ENCODE assay signal across 9 mouse cellular contexts in the genomic region with DNA sequence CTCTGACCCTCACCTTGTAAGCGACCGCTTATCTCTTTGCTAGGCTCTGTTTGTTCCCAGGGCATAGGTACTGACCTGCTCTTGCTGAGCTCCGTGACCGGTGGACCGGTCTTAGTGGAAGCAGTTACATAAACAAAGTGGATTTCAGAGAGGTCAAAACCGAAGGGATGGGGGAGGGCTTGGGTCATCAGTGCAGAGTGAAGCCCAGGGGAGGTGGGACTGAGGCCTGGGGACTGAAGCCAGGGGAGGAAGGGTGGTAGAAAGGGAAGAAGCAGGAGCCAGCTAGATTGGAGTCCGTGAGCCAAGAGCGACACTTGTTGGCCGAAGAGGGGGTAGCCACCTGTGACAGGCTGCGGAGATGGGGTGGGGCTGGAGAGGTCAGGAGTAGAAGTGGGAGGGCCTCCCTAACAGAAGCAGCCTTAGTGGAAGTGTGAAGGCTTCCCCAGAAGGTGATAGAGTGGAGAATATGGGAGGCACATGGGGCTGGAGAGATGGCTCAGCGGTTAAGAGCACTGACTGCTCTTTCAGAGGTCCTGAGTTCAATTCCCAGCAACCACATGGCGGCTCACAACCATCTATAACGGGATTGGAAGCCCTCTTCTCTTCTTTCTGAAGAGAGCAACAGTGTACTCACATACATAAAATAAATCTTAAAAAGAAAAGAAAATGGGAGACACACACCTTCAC. TPM values are rescaled to one million over a fixed set of nuclear protein-coding genes. Genes with fewer than 3 reads are reported as not detected.
A peak's percentile ranks its signal among the peaks of the same experiment; 100 is the strongest.
DNase-seq lines count a peak whose midpoint lies in the region; ATAC-seq and TF ChIP-seq lines count a peak whose summit lies in the region.
"Had no signal": no experiment of that assay in that cellular context is flagged by ENCODE, and none has a peak within 500 bp of the region (broad histone marks: within the 10 kb centered on the region; RNA-seq: fewer than 3 reads in every experiment).

No protein-coding gene starts in this region.

- H3K27me3 ChIP-seq in midbrain, embryonic 10.5 days (ENCODE audit: low read depth, poor library complexity, severe bottlenecking) = no peaks in the 10 kb centered on the region
- no peaks in the 10 kb centered on the region for H3K27me3 ChIP-seq in midbrain, embryonic 15.5 days (replicated peaks)
- H3K27me3 ChIP-seq in heart, adult 2 months (ENCODE audit: control insufficient read depth, insufficient read depth, low read length) = no peaks in the 10 kb centered on the region
- H3K27me3 ChIP-seq in lung, embryonic 15.5 days = no peaks in the 10 kb centered on the region
- H3K27me3 ChIP-seq: embryonic facial prominence, embryonic 12.5 days had no signal

- no peaks in the 10 kb centered on the region for H3K79me2 ChIP-seq in heart, adult 2 months (replicated peaks; ENCODE audit: control insufficient read depth, insufficient read depth, low read length)

- no peaks in the 10 kb centered on the region for H3K36me3 ChIP-seq in midbrain, embryonic 10.5 days
- no peaks in the 10 kb centered on the region for H3K36me3 ChIP-seq in midbrain, embryonic 15.5 days (replicated peaks)
- H3K36me3 ChIP-seq in heart, adult 2 months (ENCODE audit: control insufficient read depth, insufficient read depth, low read length) = no peaks in the 10 kb centered on the region
- H3K36me3 ChIP-seq in lung, embryonic 15.5 days = no peaks in the 10 kb centered on the region
- H3K36me3 ChIP-seq: embryonic facial prominence, embryonic 12.5 days had no signal

- peaks cover 8% of the 10 kb centered on the region for H3K4me1 ChIP-seq in midbrain, embryonic 10.5 days
- 0 out of 2 replicates have a peak, but pooled peaks cover 2% of the 10 kb centered on the region for H3K4me1 ChIP-seq in midbrain, embryonic 15.5 days
- peaks cover 1% of the 10 kb centered on the region; the same call in 1 of the 2 replicates for H3K4me1 ChIP-seq in heart, adult 2 months (ENCODE audit: control insufficient read depth, insufficient read depth, low read length)
- 0 out of 2 replicates have a peak, but pooled peaks cover 3% of the 10 kb centered on the region for H3K4me1 ChIP-seq in lung, embryonic 15.5 days
- H3K4me1 ChIP-seq: embryonic facial prominence, embryonic 12.5 days had no signal

- no peak overlapping the region for H3K4me2 ChIP-seq in midbrain, embryonic 15.5 days
- H3K4me2 ChIP-seq in lung, embryonic 15.5 days = no peak overlapping the region
- H3K4me2 ChIP-seq: embryonic facial prominence, embryonic 12.5 days had no signal

- H3K4me3 ChIP-seq in midbrain, embryonic 10.5 days = no peak overlapping the region
- H3K4me3 ChIP-seq in midbrain, embryonic 15.5 days = no peak overlapping the region
- no peak overlapping the region for H3K4me3 ChIP-seq in heart, adult 2 months
- H3K4me3 ChIP-seq in lung, embryonic 15.5 days = no peak overlapping the region
- H3K4me3 ChIP-seq: embryonic facial prominence, embryonic 12.5 days had no signal

- intact Hi-C loops in heart, adult 2 months (cut with DNase I) = loop anchor here (5.0 to 10.0 kb wide), 2 partner anchors 256 to 338 kb away; no protein-coding TSS in a partner anchor

- H3K9me3 ChIP-seq in midbrain, embryonic 10.5 days (replicated peaks) = no peaks in the 10 kb centered on the region
- H3K9me3 ChIP-seq in midbrain, embryonic 15.5 days = no peaks in the 10 kb centered on the region
- no peaks in the 10 kb centered on the region for H3K9me3 ChIP-seq in lung, embryonic 15.5 days
- H3K9me3 ChIP-seq: embryonic facial prominence, embryonic 12.5 days had no signal

- no peak for TF ChIP-seq POLR2A in heart, adult 2 months (IDR thresholded peaks at IDR 0.05; ENCODE audit: insufficient read depth, low read depth, low read length)

- no peak overlapping the region for H3K9ac ChIP-seq in midbrain, embryonic 15.5 days
- H3K9ac ChIP-seq in heart, adult 2 months (ENCODE audit: low read depth, low read length) = no peak overlapping the region
- H3K9ac ChIP-seq in lung, embryonic 15.5 days = no peak overlapping the region
- H3K9ac ChIP-seq: embryonic facial prominence, embryonic 12.5 days had no signal

- H3K27ac ChIP-seq in midbrain, embryonic 10.5 days (replicated peaks) = no peak overlapping the region; the same call in 1 of the 2 replicates
- H3K27ac ChIP-seq in midbrain, embryonic 15.5 days = no peak overlapping the region
- no peak overlapping the region for H3K27ac ChIP-seq in heart, adult 2 months
- H3K27ac ChIP-seq in lung, embryonic 15.5 days = no peak overlapping the region
- H3K27ac ChIP-seq: embryonic facial prominence, embryonic 12.5 days had no signal

- no peak for ATAC-seq in midbrain, embryonic 15.5 days (replicated peaks)
- peak; percentile 81 for ATAC-seq in lung, embryonic 15.5 days (ENCODE audit: borderline replicate concordance, extremely low read depth, low FRiP score, low TSS enrichment)

- TF ChIP-seq EP300 in heart, adult 2 months (IDR thresholded peaks at IDR 0.05; ENCODE audit: insufficient read depth, low read depth, low read length) = peak; percentile 78; the same call in 1 of the 2 replicates

- WGBS in midbrain, embryonic 10.5 days = 36% methylated on average over 13 of the region's 13 CpGs
- 43% methylated on average over 13 of the region's 13 CpGs for WGBS in midbrain, embryonic 15.5 days
- 44% methylated on average over 13 of the region's 13 CpGs for WGBS in heart, adult 2 months
- WGBS in lung, embryonic 15.5 days = 22% methylated on average over 13 of the region's 13 CpGs

- peak; percentile 73 for DNase-seq in midbrain, embryonic 10.5 days (ENCODE audit: low spot score)
- peak; percentile 74 for DNase-seq in c-Kit-negative CD71-positive TER-119-positive erythroid progenitor cells, embryonic 14.5 days (ENCODE audit: low read depth, low spot score)
- DNase-seq in heart, adult 2 months = peak; percentile 73 to 74
- peak; percentile 70 for DNase-seq in kidney, adult 11 months
- DNase-seq in retina, embryonic 14.5 days (ENCODE audit: low spot score) = peak; percentile 77
- no peak for DNase-seq in frontal cortex, adult 2 months (ENCODE audit: extremely low spot score in 1 of 2, low spot score in 1 of 2)

- peak; percentile 80 for TF ChIP-seq CTCF in heart, adult 2 months (IDR thresholded peaks at IDR 0.05)

RNA-seq across cellular contexts. Expression of gene Pim1, which starts 22.6 kb away (rescaled TPM):
- 27.2 and 33.8 TPM in 2 replicates for polyA plus RNA-seq in midbrain, embryonic 10.5 days (2016; fragmentation: Nextera tagmentation; extraction: Ambion mirVana)
- polyA plus RNA-seq in midbrain, embryonic 15.5 days (2015; fragmentation: Nextera tagmentation; extraction: Ambion mirVana) = 10.3 and 10.9 TPM in 2 replicates
- 10 to 100 TPM; 17.2 to 20.5 TPM for total RNA-seq in heart, adult 2 months (2021)
- polyA plus RNA-seq in heart, adult 2 months (2012; rRNA removed) = 24.6 and 27.9 TPM in 2 replicates
- polyA plus RNA-seq in lung, embryonic 15.5 days (2015; fragmentation: Nextera tagmentation; extraction: Ambion mirVana) = 16.3 and 17.2 TPM in 2 replicates
- 3.2 and 3.7 TPM in 2 replicates for polyA plus RNA-seq in frontal cortex, adult 2 months (2012; rRNA removed)

RNA-seq across cellular contexts. Expression of gene Gm17657, which starts 36.3 kb away (rescaled TPM):
- polyA plus RNA-seq in midbrain, embryonic 10.5 days (2016; fragmentation: Nextera tagmentation; extraction: Ambion mirVana) = not detected in 2 replicates
- not detected in 2 replicates for polyA plus RNA-seq in midbrain, embryonic 15.5 days (2015; fragmentation: Nextera tagmentation; extraction: Ambion mirVana)
- not detected for total RNA-seq in heart, adult 2 months (2021)
- polyA plus RNA-seq in heart, adult 2 months (2012; rRNA removed) = not detected in 2 replicates
- not detected in 2 replicates for polyA plus RNA-seq in lung, embryonic 15.5 days (2015; fragmentation: Nextera tagmentation; extraction: Ambion mirVana)
- polyA plus RNA-seq in frontal cortex, adult 2 months (2012; rRNA removed) = not detected in 2 replicates
- polyA plus RNA-seq: embryonic facial prominence, embryonic 12.5 days had no signal

RNA-seq across cellular contexts. Expression of gene Tbc1d22b, which starts 36.4 kb away (rescaled TPM):
- 18.8 and 19.9 TPM in 2 replicates for polyA plus RNA-seq in midbrain, embryonic 10.5 days (2016; fragmentation: Nextera tagmentation; extraction: Ambion mirVana)
- polyA plus RNA-seq in midbrain, embryonic 15.5 days (2015; fragmentation: Nextera tagmentation; extraction: Ambion mirVana) = 29.9 and 31.0 TPM in 2 replicates
- 10 to 100 TPM; 12.8 to 13.8 TPM for total RNA-seq in heart, adult 2 months (2021)
- polyA plus RNA-seq in heart, adult 2 months (2012; rRNA removed) = 15.3 and 16.9 TPM in 2 replicates
- polyA plus RNA-seq in lung, embryonic 15.5 days (2015; fragmentation: Nextera tagmentation; extraction: Ambion mirVana) = 14.8 and 15.6 TPM in 2 replicates
- polyA plus RNA-seq in frontal cortex, adult 2 months (2012; rRNA removed) = 35.5 and 35.8 TPM in 2 replicates

RNA-seq across cellular contexts. Expression of gene Tmem217, which starts 39.0 kb away (rescaled TPM):
- 1.1 and 1.3 TPM in 2 replicates for polyA plus RNA-seq in midbrain, embryonic 10.5 days (2016; fragmentation: Nextera tagmentation; extraction: Ambion mirVana)
- 1.5 and 1.7 TPM in 2 replicates for polyA plus RNA-seq in midbrain, embryonic 15.5 days (2015; fragmentation: Nextera tagmentation; extraction: Ambion mirVana)
- not detected for total RNA-seq in heart, adult 2 months (2021)
- 0.47 TPM in 1 of 2 replicates, not detected in the other for polyA plus RNA-seq in heart, adult 2 months (2012; rRNA removed)
- 0.75 and 1.4 TPM in 2 replicates for polyA plus RNA-seq in lung, embryonic 15.5 days (2015; fragmentation: Nextera tagmentation; extraction: Ambion mirVana)
- 0.16 and 0.88 TPM in 2 replicates for polyA plus RNA-seq in frontal cortex, adult 2 months (2012; rRNA removed)

Comparison
In these comparisons a context has a peak if more than half of its experiments do, and no peak if none do; other contexts are left out.
1. DNase-seq: peak in midbrain, embryonic 10.5 days (single experiment), c-Kit-negative CD71-positive TER-119-positive erythroid progenitor cells, embryonic 14.5 days (single experiment), heart, adult 2 months (2 of 2), kidney, adult 11 months (single experiment) and retina, embryonic 14.5 days (single experiment); none in frontal cortex, adult 2 months (0 of 2).